Mouse (Mus musculus) adrenal gland, postnatal 0 days (tissue): ENCODE data around the gene Lmnb2. TPM values are rescaled to one million over a fixed set of nuclear protein-coding genes. Genes with fewer than 3 reads are reported as not detected.

ENCODE experiments used
- polyA plus RNA-seq: library from polyadenylated mRNA; unstranded; fragments of >200 nt; fragmentation: Nextera tagmentation; extraction: Ambion mirVana; gene quantifications from 2 replicates; pipeline ENCODE4 v1.2.1, GENCODE M21; 2015

The Lmnb2 gene
- polyA plus RNA-seq: 8.7 and 10.7 TPM in 2 replicates

GRCm38 (mm10) chr10:80917779-80918434 is at the start of gene Lmnb2:
Gene Lmnb2, minus strand, starts transcription at chr10:80918245.

GRCm38 (mm10) chr10:80929299-80930226 is 11.5 kb upstream of the Lmnb2 start, which contains the start of gene Gadd45b:
Gene Gadd45b, plus strand, starts transcription at chr10:80930073.

GRCm38 (mm10) chr10:80900318-80901247 is 17.5 kb downstream of the Lmnb2 start, which contains the start of gene Timm13:
Gene Timm13, minus strand, starts transcription at chr10:80900969.

GRCm38 (mm10) chr10:80871581-80871980 is 46.5 kb downstream of the Lmnb2 start, which contains the start of gene Tmprss9:
Gene Tmprss9, plus strand, starts transcription at chr10:80871848.

GRCm38 (mm10) chr10:80854913-80855748 is 62.9 kb downstream of the Lmnb2 start, which contains the start of the genes Lsm7 and Sppl2b:
Gene Lsm7, minus strand, starts transcription at chr10:80855209.
Gene Sppl2b, plus strand, starts transcription at chr10:80855275.

Other genes starting within 250 kb of the Lmnb2 start
- 42.1 and 50.3 TPM in 2 replicates for gene Mknk2, start 240.1 kb downstream of the Lmnb2 start, polyA plus RNA-seq
- 18.3 and 26.4 TPM in 2 replicates for gene Mob3a, start 216.3 kb downstream of the Lmnb2 start, polyA plus RNA-seq
- 20.7 and 36.4 TPM in 2 replicates for gene Izumo4, start 216.1 kb downstream of the Lmnb2 start, polyA plus RNA-seq
- 42.5 and 53.7 TPM in 2 replicates for gene Ap3d1, start 176.0 kb downstream of the Lmnb2 start, polyA plus RNA-seq
- 6.1 and 11.7 TPM in 2 replicates for gene Dot1l, start 163.0 kb downstream of the Lmnb2 start, polyA plus RNA-seq
- 40.1 and 44.3 TPM in 2 replicates for gene Sf3a2, start 120.0 kb downstream of the Lmnb2 start, polyA plus RNA-seq
- gene Plekhj1, start 119.6 kb downstream of the Lmnb2 start, polyA plus RNA-seq: 108 and 114 TPM in 2 replicates
- gene Amh, start 113.0 kb downstream of the Lmnb2 start, polyA plus RNA-seq: 0.10 and 0.13 TPM in 2 replicates
- gene Jsrp1, start 104.7 kb downstream of the Lmnb2 start, polyA plus RNA-seq: 5.0 and 9.2 TPM in 2 replicates
- gene Oaz1, start 91.6 kb downstream of the Lmnb2 start, polyA plus RNA-seq: 1,421 and 1,451 TPM in 2 replicates
- gene Lingo3, start 74.2 kb downstream of the Lmnb2 start, polyA plus RNA-seq: 0.48 and 0.68 TPM in 2 replicates
- gene Lsm7, start 63.0 kb downstream of the Lmnb2 start, polyA plus RNA-seq: 278 and 372 TPM in 2 replicates
- gene Sppl2b, start 63.0 kb downstream of the Lmnb2 start, polyA plus RNA-seq: 18.2 and 30.1 TPM in 2 replicates
- 0.12 and 0.24 TPM in 2 replicates for gene Tmprss9, start 46.4 kb downstream of the Lmnb2 start, polyA plus RNA-seq
- gene Timm13, start 17.3 kb downstream of the Lmnb2 start, polyA plus RNA-seq: 369 and 379 TPM in 2 replicates
- gene Gadd45b, start 11.8 kb upstream of the Lmnb2 start, polyA plus RNA-seq: 14.3 and 17.2 TPM in 2 replicates
- gene Gng7, start 96.7 kb upstream of the Lmnb2 start, polyA plus RNA-seq: 2.3 and 3.8 TPM in 2 replicates
- 1.9 and 4.9 TPM in 2 replicates for gene Diras1, start 107.4 kb upstream of the Lmnb2 start, polyA plus RNA-seq
- gene Slc39a3, start 119.2 kb upstream of the Lmnb2 start, polyA plus RNA-seq: 18.7 and 24.7 TPM in 2 replicates
- gene Sgta, start 141.9 kb upstream of the Lmnb2 start, polyA plus RNA-seq: 110 and 143 TPM in 2 replicates
- gene Thop1, start 151.8 kb upstream of the Lmnb2 start, polyA plus RNA-seq: 22.1 and 33.3 TPM in 2 replicates
- gene Creb3l3, start 180.6 kb upstream of the Lmnb2 start, polyA plus RNA-seq: 6.4 and 8.8 TPM in 2 replicates
- gene Map2k2, start 187.7 kb upstream of the Lmnb2 start, polyA plus RNA-seq: 101 and 150 TPM in 2 replicates
- gene Zbtb7a, start 217.0 kb upstream of the Lmnb2 start, polyA plus RNA-seq: 38.3 and 48.5 TPM in 2 replicates
- 15.5 and 24.7 TPM in 2 replicates for gene Pias4, start 249.7 kb upstream of the Lmnb2 start, polyA plus RNA-seq